Mouse (Mus musculus) heart, embryonic 13.5 days (tissue): ENCODE results near the gene Il12rb1. TPM values are rescaled to one million over a fixed set of nuclear protein-coding genes. Genes with fewer than 3 reads are reported as not detected.

Experiments
- ATAC-seq: fragments of 200-750 bp; cut with Nextera tagmentation; 2 replicates; pipeline ENCODE4 v1.8.0; 2017; ENCODE audit warnings: moderate TSS enrichment; ENCODE audit not compliant: insufficient number of reproducible peaks, low FRiP score, low TSS enrichment; ENCODE audit errors: extremely low read depth
- H3K27ac ChIP-seq: fragments of 300-500 bp; sonication (generic); replicated peaks from 2 replicates; pipeline ENCODE4 v1.5.1; 2015; ENCODE audit warnings: moderate library complexity, mild to moderate bottlenecking, inconsistent platforms
- H3K27me3 ChIP-seq: fragments of 300-500 bp; sonication (generic); replicated peaks from 2 replicates; pipeline ENCODE4 v1.6.1; 2015; ENCODE audit warnings: mild to moderate bottlenecking, inconsistent platforms
- H3K36me3 ChIP-seq: fragments of 300-500 bp; sonication (generic); 2 replicates; pipeline ENCODE4 v1.6.1; 2015; ENCODE audit warnings: mild to moderate bottlenecking, inconsistent platforms
- H3K4me1 ChIP-seq: fragments of 300-500 bp; sonication (generic); 2 replicates; pipeline ENCODE4 v1.6.1; 2015; ENCODE audit warnings: inconsistent platforms
- H3K4me2 ChIP-seq: fragments of 300-500 bp; sonication (generic); 2 replicates; pipeline ENCODE4 v1.6.1; 2015; ENCODE audit warnings: inconsistent platforms, mild to moderate bottlenecking, moderate library complexity
- H3K4me3 ChIP-seq: fragments of 300-500 bp; sonication (generic); 2 replicates; pipeline ENCODE4 v1.5.1; 2015; ENCODE audit warnings: moderate library complexity, mild to moderate bottlenecking, inconsistent platforms
- H3K9ac ChIP-seq: fragments of 300-500 bp; sonication (generic); 2 replicates; pipeline ENCODE4 v1.6.1; 2015; ENCODE audit warnings: inconsistent platforms, mild to moderate bottlenecking, moderate library complexity
- H3K9me3 ChIP-seq: fragments of 300-500 bp; sonication (generic); 2 replicates; pipeline ENCODE4 v1.6.1; 2016; ENCODE audit warnings: inconsistent platforms
- WGBS: fragments of 180-500 bp; shearing (Covaris S2); methylation state at CpG from one replicate; pipeline ENCODE4 v1.1.7; 2015; ENCODE audit warnings: mixed read lengths; 5-methylcytosine and 5-hydroxymethylcytosine counted together
- polyA plus RNA-seq: library from polyadenylated mRNA; unstranded; fragments of >200 nt; fragmentation: Nextera tagmentation; extraction: Ambion mirVana; gene quantifications from 2 replicates; pipeline ENCODE4 v1.2.1, GENCODE M21; 2015

The Il12rb1 gene
- polyA plus RNA-seq, 1 experiment from 2014 or later = not detected

GRCm38 (mm10) chr8:70790846-70791245 is 17.4 kb upstream of the Il12rb1 start:
- Histone ChIP-seq H3K4me3 (peak overlapping the region; percentile 80), H3K27me3 (peaks cover 30% of the 10 kb centered on the region), H3K36me3 (peaks cover 31% of the 10 kb centered on the region), H3K9me3 (no peaks in the 10 kb centered on the region), H3K4me2 (peak overlapping the region; percentile 83), H3K4me1 (peaks cover 54% of the 10 kb centered on the region), H3K9ac (peak overlapping the region; percentile 96), H3K27ac (no peak overlapping the region)
- 59% methylated on average over 8 of the region's 8 CpGs for WGBS
- ATAC-seq = no peak

GRCm38 (mm10) chr8:70791294-70791701 is 17.0 kb upstream of the Il12rb1 start:
- H3K27me3 ChIP-seq = peaks cover 34% of the 10 kb centered on the region
- ATAC-seq = no peak
- peak overlapping the region; percentile 96 for H3K9ac ChIP-seq
- H3K27ac ChIP-seq = no peak overlapping the region
- H3K36me3 ChIP-seq = peaks cover 26% of the 10 kb centered on the region
- H3K9me3 ChIP-seq = no peaks in the 10 kb centered on the region
- H3K4me1 ChIP-seq = peaks cover 54% of the 10 kb centered on the region
- 67% methylated on average over 7 of the region's 7 CpGs for WGBS
- H3K4me2 ChIP-seq = peak overlapping the region; percentile 83
- peak overlapping the region; percentile 80 for H3K4me3 ChIP-seq

- H3K36me3 ChIP-seq = peaks cover 18% of the 10 kb centered on the region
- peak overlapping the region; percentile 96 for H3K9ac ChIP-seq
- H3K9me3 ChIP-seq = no peaks in the 10 kb centered on the region
- ATAC-seq = peak; percentile 78
- peak overlapping the region; percentile 83 for H3K4me2 ChIP-seq
- H3K27ac ChIP-seq = 0 out of 2 replicates have a peak overlapping the region, but pooled peaks have one; percentile 32
- H3K27me3 ChIP-seq = peaks cover 39% of the 10 kb centered on the region
- peak overlapping the region; percentile 80 for H3K4me3 ChIP-seq
- 5% methylated on average over 58 of the region's 58 CpGs for WGBS
- H3K4me1 ChIP-seq = peaks cover 60% of the 10 kb centered on the region
These were observed 16.1 kb upstream of the Il12rb1 start for GRCm38 (mm10) chr8:70791975-70792691.

- H3K4me2 ChIP-seq = peak overlapping the region; percentile 83
- H3K27ac ChIP-seq = 0 out of 2 replicates have a peak overlapping the region, but pooled peaks have one; percentile 26
- peaks cover 42% of the 10 kb centered on the region for H3K27me3 ChIP-seq
- H3K9me3 ChIP-seq = no peaks in the 10 kb centered on the region
- peaks cover 13% of the 10 kb centered on the region for H3K36me3 ChIP-seq
- H3K4me3 ChIP-seq = peak overlapping the region; percentile 80
- peak overlapping the region; percentile 71 for H3K9ac ChIP-seq
- peak; percentile 18 for ATAC-seq
- WGBS = 1% methylated on average over 20 of the region's 20 CpGs
- H3K4me1 ChIP-seq = peaks cover 59% of the 10 kb centered on the region
These were observed 15.5 kb upstream of the Il12rb1 start for GRCm38 (mm10) chr8:70792700-70793099.

- H3K27ac ChIP-seq = no peak overlapping the region
- no peak overlapping the region for H3K4me3 ChIP-seq
- H3K9ac ChIP-seq = no peak overlapping the region
- H3K9me3 ChIP-seq = no peaks in the 10 kb centered on the region
- no peak for ATAC-seq
- H3K36me3 ChIP-seq = no peaks in the 10 kb centered on the region
- WGBS = 79% methylated on average over 2 of the region's 2 CpGs
- H3K27me3 ChIP-seq = peaks cover 57% of the 10 kb centered on the region
- H3K4me1 ChIP-seq = peaks cover 51% of the 10 kb centered on the region
- H3K4me2 ChIP-seq = no peak overlapping the region
These were observed 14.0 kb upstream of the Il12rb1 start for GRCm38 (mm10) chr8:70794215-70794614.

GRCm38 (mm10) chr8:70795370-70795769 is 12.9 kb upstream of the Il12rb1 start:
- Histone ChIP-seq H3K4me2 (no peak overlapping the region), H3K9me3 (no peaks in the 10 kb centered on the region), H3K27me3 (peaks cover 68% of the 10 kb centered on the region), H3K9ac (no peak overlapping the region), H3K36me3 (no peaks in the 10 kb centered on the region), H3K4me3 (no peak overlapping the region), H3K4me1 (peaks cover 42% of the 10 kb centered on the region), H3K27ac (no peak overlapping the region)
- 77% methylated on average over 2 of the region's 2 CpGs for WGBS
- no peak for ATAC-seq

GRCm38 (mm10) chr8:70796403-70797080 is 11.7 kb upstream of the Il12rb1 start:
- no peak overlapping the region for H3K27ac ChIP-seq

GRCm38 (mm10) chr8:70797081-70798070 is 10.9 kb upstream of the Il12rb1 start:
- Histone ChIP-seq H3K27me3 (peaks cover 87% of the 10 kb centered on the region), H3K27ac (no peak overlapping the region), H3K4me3 (peak overlapping the region; percentile 65), H3K36me3 (no peaks in the 10 kb centered on the region), H3K4me1 (peaks cover 24% of the 10 kb centered on the region), H3K9me3 (no peaks in the 10 kb centered on the region), H3K4me2 (peak overlapping the region; percentile 83), H3K9ac (peak overlapping the region; percentile 81)
- ATAC-seq = peak; percentile 79
- under 1% methylated on average over 52 of the region's 57 CpGs for WGBS

More at GRCm38 (mm10) chr8:70796403-70797080, 11.7 kb upstream of the Il12rb1 start:
- Histone ChIP-seq H3K36me3 (no peaks in the 10 kb centered on the region), H3K27me3 (peaks cover 79% of the 10 kb centered on the region), H3K4me1 (peaks cover 30% of the 10 kb centered on the region), H3K9ac (peak overlapping the region; percentile 81), H3K4me3 (peak overlapping the region; percentile 65), H3K4me2 (peak overlapping the region; percentile 83), H3K9me3 (no peaks in the 10 kb centered on the region)
- no peak for ATAC-seq
- 2% methylated on average over 54 of the region's 54 CpGs for WGBS

GRCm38 (mm10) chr8:70798281-70798680 is 10.0 kb upstream of the Il12rb1 start:
- Histone ChIP-seq H3K9me3 (no peaks in the 10 kb centered on the region), H3K4me1 (peaks cover 16% of the 10 kb centered on the region), H3K9ac (peak overlapping the region; percentile 81; the same call in 1 of the 2 replicates), H3K4me2 (peak overlapping the region; percentile 83), H3K27ac (no peak overlapping the region), H3K27me3 (peaks cover 91% of the 10 kb centered on the region), H3K4me3 (peak overlapping the region; percentile 65), H3K36me3 (no peaks in the 10 kb centered on the region)
- WGBS = 14% methylated on average over 15 of the region's 15 CpGs
- ATAC-seq = no peak

GRCm38 (mm10) chr8:70800648-70801047 is 7.6 kb upstream of the Il12rb1 start:
- Histone ChIP-seq H3K9me3 (no peaks in the 10 kb centered on the region), H3K4me3 (no peak overlapping the region), H3K27ac (no peak overlapping the region), H3K9ac (no peak overlapping the region), H3K4me2 (no peak overlapping the region), H3K36me3 (no peaks in the 10 kb centered on the region), H3K27me3 (peaks cover 86% of the 10 kb centered on the region), H3K4me1 (peaks cover 26% of the 10 kb centered on the region)
- 44% methylated on average over 10 of the region's 10 CpGs for WGBS
- no peak for ATAC-seq

- peaks cover 86% of the 10 kb centered on the region for H3K27me3 ChIP-seq
These were observed 7.1 kb upstream of the Il12rb1 start for GRCm38 (mm10) chr8:70801156-70801555.

More at GRCm38 (mm10) chr8:70801156-70801555, 7.1 kb upstream of the Il12rb1 start:
- 26% methylated on average over 15 of the region's 15 CpGs for WGBS
- no peak overlapping the region for H3K9ac ChIP-seq
- H3K36me3 ChIP-seq = no peaks in the 10 kb centered on the region
- no peak for ATAC-seq
- H3K4me1 ChIP-seq = peaks cover 26% of the 10 kb centered on the region
- H3K9me3 ChIP-seq = no peaks in the 10 kb centered on the region
- H3K4me2 ChIP-seq = no peak overlapping the region
- H3K27ac ChIP-seq = no peak overlapping the region
- no peak overlapping the region for H3K4me3 ChIP-seq
